Mouse (Mus musculus): ENCODE measurements around the gene Mylk2. TPM values are rescaled to one million over a fixed set of nuclear protein-coding genes. Genes with fewer than 3 reads are reported as not detected.

The Mylk2 gene
- not detected in 2 replicates for total RNA-seq (2017)

- ATAC-seq (replicated peaks; ENCODE audit: low read depth, poor library complexity, severe bottlenecking) = no peak
These were observed at the start of gene Mylk2 for GRCm38 (mm10) chr2:152911031-152911430. Gene Mylk2 (plus strand): TSS chr2:152911352.

- no peak for ATAC-seq (replicated peaks; ENCODE audit: low read depth, poor library complexity, severe bottlenecking)
These were observed 49.3 kb upstream of the Mylk2 start for GRCm38 (mm10) chr2:152861891-152862290.

GRCm38 (mm10) chr2:152862638-152863037 is 48.5 kb upstream of the Mylk2 start:
- ATAC-seq (replicated peaks; ENCODE audit: low read depth, poor library complexity, severe bottlenecking) = no peak

GRCm38 (mm10) chr2:152863346-152863745 is 47.8 kb upstream of the Mylk2 start:
- ATAC-seq (replicated peaks; ENCODE audit: low read depth, poor library complexity, severe bottlenecking) = no peak

- no peak for ATAC-seq (replicated peaks; ENCODE audit: low read depth, poor library complexity, severe bottlenecking)
These were observed 32.9 kb upstream of the Mylk2 start for GRCm38 (mm10) chr2:152878239-152878638.

GRCm38 (mm10) chr2:152880898-152881297 is 30.3 kb upstream of the Mylk2 start:
- ATAC-seq (replicated peaks; ENCODE audit: low read depth, poor library complexity, severe bottlenecking) = no peak

GRCm38 (mm10) chr2:152884101-152884645 is 27.0 kb upstream of the Mylk2 start:
- no peak for ATAC-seq (replicated peaks; ENCODE audit: low read depth, poor library complexity, severe bottlenecking)

GRCm38 (mm10) chr2:152887230-152887629 is 23.9 kb upstream of the Mylk2 start:
- ATAC-seq (replicated peaks; ENCODE audit: low read depth, poor library complexity, severe bottlenecking) = no peak

- ATAC-seq (replicated peaks; ENCODE audit: low read depth, poor library complexity, severe bottlenecking) = no peak
These were observed 22.4 kb upstream of the Mylk2 start for GRCm38 (mm10) chr2:152888774-152889173.

GRCm38 (mm10) chr2:152895834-152896233 is 15.3 kb upstream of the Mylk2 start:
- no peak for ATAC-seq (replicated peaks; ENCODE audit: low read depth, poor library complexity, severe bottlenecking)

- no peak for ATAC-seq (replicated peaks; ENCODE audit: low read depth, poor library complexity, severe bottlenecking)
These were observed 14.2 kb upstream of the Mylk2 start for GRCm38 (mm10) chr2:152896926-152897325.

- ATAC-seq (replicated peaks; ENCODE audit: low read depth, poor library complexity, severe bottlenecking) = no peak
These were observed 12.1 kb upstream of the Mylk2 start for GRCm38 (mm10) chr2:152899011-152899410.

GRCm38 (mm10) chr2:152901296-152901695 is 9.9 kb upstream of the Mylk2 start:
- ATAC-seq (replicated peaks; ENCODE audit: low read depth, poor library complexity, severe bottlenecking) = no peak

GRCm38 (mm10) chr2:152902658-152903057 is 8.5 kb upstream of the Mylk2 start:
- ATAC-seq (replicated peaks; ENCODE audit: low read depth, poor library complexity, severe bottlenecking) = no peak

GRCm38 (mm10) chr2:152903586-152903985 is 7.6 kb upstream of the Mylk2 start:
- no peak for ATAC-seq (replicated peaks; ENCODE audit: low read depth, poor library complexity, severe bottlenecking)

GRCm38 (mm10) chr2:152904127-152904643 is 7.0 kb upstream of the Mylk2 start:
- ATAC-seq (replicated peaks; ENCODE audit: low read depth, poor library complexity, severe bottlenecking) = peak; percentile 82

GRCm38 (mm10) chr2:152905036-152905829 is 5.9 kb upstream of the Mylk2 start:
- ATAC-seq (replicated peaks; ENCODE audit: low read depth, poor library complexity, severe bottlenecking) = no peak

GRCm38 (mm10) chr2:152906274-152907037 is 4.7 kb upstream of the Mylk2 start:
- no peak for ATAC-seq (replicated peaks; ENCODE audit: low read depth, poor library complexity, severe bottlenecking)

GRCm38 (mm10) chr2:152907114-152907943 is 3.8 kb upstream of the Mylk2 start:
- ATAC-seq (replicated peaks; ENCODE audit: low read depth, poor library complexity, severe bottlenecking) = no peak

- ATAC-seq (replicated peaks; ENCODE audit: low read depth, poor library complexity, severe bottlenecking) = no peak
These were observed 1.3 kb upstream of the Mylk2 start for GRCm38 (mm10) chr2:152909848-152910247.

Data from common myeloid progenitor, adult 5-6 weeks (primary cell).